Mouse (Mus musculus): ENCODE results near the gene Smim12. TPM values are rescaled to one million over a fixed set of nuclear protein-coding genes. Genes with fewer than 3 reads are reported as not detected.

Smim12 gene
- total and polyA plus RNA-seq, 3 experiments, result 30.9 to 33.6 (median 31.3) TPM

DNA sequence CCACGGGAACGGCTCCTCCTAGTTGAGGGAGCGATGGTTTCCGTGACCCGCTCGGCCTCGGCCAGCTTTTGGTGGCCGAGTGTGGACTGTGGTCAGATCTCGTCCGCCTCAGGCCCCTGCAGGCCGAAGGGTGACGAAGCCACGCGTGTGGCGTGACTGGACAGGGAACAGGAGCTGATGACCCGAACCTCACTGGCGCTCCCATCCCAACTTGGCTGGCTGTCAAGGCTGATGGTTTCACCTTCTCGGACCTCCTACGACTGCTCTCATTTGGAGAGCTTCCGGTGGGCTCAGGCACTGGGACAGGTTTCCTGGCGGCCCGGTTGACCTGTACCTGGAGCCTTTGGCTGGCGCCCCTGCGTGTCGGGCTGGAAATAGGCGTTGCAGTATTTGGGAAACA lies 369 bp downstream of the Smim12 start:
- no peak overlapping the region for H3K27ac ChIP-seq (ENCODE audit: insufficient read depth, low read depth)
- no peaks in the 10 kb centered on the region for H3K9me3 ChIP-seq (replicated peaks; ENCODE audit: low read length)
- peaks cover 10% of the 10 kb centered on the region for H3K79me2 ChIP-seq (replicated peaks; ENCODE audit: control insufficient read depth, extremely low read depth, insufficient read depth, poor library complexity, severe bottlenecking)
- H3K4me2 ChIP-seq (ENCODE audit: insufficient read depth, low read depth, poor library complexity, severe bottlenecking), result peak overlapping the region; percentile 79
- H3K27me3 ChIP-seq (replicated peaks), result peaks cover 23% of the 10 kb centered on the region
- in situ Hi-C loops (cut with MboI; ENCODE audit: low pct_ligation_motif_present, low pct_unique_long_range_greater_than_20kb, low sequenced_read_pairs) (loop anchor here (5.0 to 10.0 kb wide), 2 partner anchors 73 to 169 kb away; partner anchors contain the start of gene Zmym6), dilution Hi-C loops (cut with MboI; ENCODE audit: extremely low pct_ligation_motif_present, extremely low pct_unique_long_range_greater_than_20kb, low sequenced_read_pairs) (no loop called here)
- DNase-seq (ENCODE audit: extremely low read depth), result no peak
- peaks cover 9 to 24% of the 10 kb centered on the region in 2 experiments for H3K4me1 ChIP-seq (ENCODE audit: control insufficient read depth in 1 of 2, insufficient read depth in 2 of 2)
- peak overlapping the region; percentile 72 to 89 (median 88) for H3K4me3 ChIP-seq (replicated peaks in 1 of 3; ENCODE audit: low read depth in 2 of 3, low read length in 2 of 3, poor library complexity in 1 of 3)
- H3K36me3 ChIP-seq (replicated peaks in 1 of 2; ENCODE audit: control insufficient read depth in 1 of 2, insufficient read depth in 1 of 2, low read length in 1 of 2), result peaks cover 12 to 24% of the 10 kb centered on the region in 2 experiments
- H3K9ac ChIP-seq (ENCODE audit: insufficient read depth, low read depth), result peak overlapping the region; percentile 72
- TF ChIP-seq CTCF (conservative IDR thresholded peaks at IDR 0.05 in 1 of 2, IDR thresholded peaks at IDR 0.05 in 1 of 2; ENCODE audit: low read depth in 2 of 2, low read length in 2 of 2), result no peak
- no peak for TF ChIP-seq SMC3 (IDR thresholded peaks at IDR 0.05; ENCODE audit: low read depth, low read length)
- TF ChIP-seq POLR2A (IDR thresholded peaks at IDR 0.05; ENCODE audit: low read depth, low read length), result no peak
- no peak for TF ChIP-seq IRF4 (IDR thresholded peaks at IDR 0.05; ENCODE audit: low read depth, low read length)
- no peak for TF ChIP-seq POLR2AphosphoS2 (IDR thresholded peaks at IDR 0.05; ENCODE audit: low read depth, low read length)
- no peak for TF ChIP-seq E2F4 (IDR thresholded peaks at IDR 0.05; ENCODE audit: insufficient replicate concordance, low read depth, low read length)
- no peak for TF ChIP-seq ZC3H11A (IDR thresholded peaks at IDR 0.05; ENCODE audit: low read depth, low read length)
- TF ChIP-seq MAFK (IDR thresholded peaks at IDR 0.05; ENCODE audit: insufficient replicate concordance, low read length), result no peak
- TF ChIP-seq RCOR1 (conservative IDR thresholded peaks at IDR 0.05; ENCODE audit: low read depth, low read length), result no peak
- no peak for TF ChIP-seq GABPA (IDR thresholded peaks at IDR 0.05; ENCODE audit: insufficient replicate concordance, low read depth, low read length)
- no peak for TF ChIP-seq NRF1 (IDR thresholded peaks at IDR 0.05; ENCODE audit: low read depth, low read length)
- TF ChIP-seq MAX (IDR thresholded peaks at IDR 0.05; ENCODE audit: low read length), result no peak
- TF ChIP-seq ETS1 (conservative IDR thresholded peaks at IDR 0.05; ENCODE audit: low read depth, low read length), result no peak
- TF ChIP-seq TBP (conservative IDR thresholded peaks at IDR 0.05; ENCODE audit: low read depth, low read length), result no peak
- TF ChIP-seq CHD2 (IDR thresholded peaks at IDR 0.05; ENCODE audit: low read length), result no peak
- TF ChIP-seq NELFE (IDR thresholded peaks at IDR 0.05; ENCODE audit: low read depth, low read length), result no peak
- no peak for TF ChIP-seq ZKSCAN1 (IDR thresholded peaks at IDR 0.05; ENCODE audit: borderline replicate concordance, low read depth, low read length)

DNA sequence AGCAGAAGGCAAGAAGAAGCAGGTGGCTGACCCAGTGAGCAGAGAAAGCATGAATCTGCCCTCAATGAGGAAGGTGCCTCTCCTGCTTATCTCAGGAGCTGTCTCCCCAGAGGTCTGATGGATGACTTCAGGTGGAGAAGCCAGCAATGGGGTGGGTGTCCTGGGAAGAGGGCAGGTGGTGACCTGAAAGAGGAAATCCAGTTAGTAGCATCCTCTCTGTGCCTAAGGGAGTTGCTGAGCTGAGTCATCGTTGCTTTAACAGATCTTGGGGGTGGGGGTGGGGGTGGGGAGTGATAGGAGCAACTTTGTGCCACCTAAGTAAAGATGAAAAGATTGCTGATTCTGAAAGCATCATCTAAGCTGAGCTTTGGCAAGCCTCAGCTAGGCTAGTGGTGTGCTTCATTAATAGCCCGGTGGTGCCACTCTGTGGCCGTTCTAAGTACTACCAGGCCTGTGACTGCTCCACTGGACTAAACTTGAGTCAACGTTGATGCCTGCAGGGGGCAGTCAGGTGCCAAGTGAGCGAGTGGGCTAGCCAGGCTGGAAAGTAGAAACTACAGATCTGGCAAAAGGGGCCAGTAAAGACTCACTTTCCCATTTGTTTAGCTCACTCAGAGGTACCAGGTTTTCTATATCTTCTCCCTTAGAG lies 6.2 kb downstream of the Smim12 start:
- no peak overlapping the region for H3K27ac ChIP-seq (ENCODE audit: insufficient read depth, low read depth)
- H3K36me3 ChIP-seq (replicated peaks in 1 of 2; ENCODE audit: control insufficient read depth in 1 of 2, insufficient read depth in 1 of 2, low read length in 1 of 2), result peaks cover 12 to 31% of the 10 kb centered on the region in 2 experiments
- in situ Hi-C loops (cut with MboI; ENCODE audit: low pct_ligation_motif_present, low pct_unique_long_range_greater_than_20kb, low sequenced_read_pairs), result loop anchor here (10.0 kb wide), 1 partner anchor 175 kb away; the partner anchor contains the start of gene Zmym6
- dilution Hi-C loops (cut with MboI; ENCODE audit: extremely low pct_ligation_motif_present, extremely low pct_unique_long_range_greater_than_20kb, low sequenced_read_pairs), result no loop called here
- 0 out of 2 replicates have a peak, but pooled peaks cover 1% of the 10 kb centered on the region for H3K79me2 ChIP-seq (replicated peaks; ENCODE audit: control insufficient read depth, extremely low read depth, insufficient read depth, poor library complexity, severe bottlenecking)
- DNase-seq (ENCODE audit: extremely low read depth), result peak; percentile 93
- no peak overlapping the region for H3K4me3 ChIP-seq (replicated peaks in 1 of 3; ENCODE audit: low read depth in 2 of 3, low read length in 2 of 3, poor library complexity in 1 of 3)
- peaks cover 0 to 15% of the 10 kb centered on the region in 2 experiments; a peak in 2 of 4 replicates for H3K4me1 ChIP-seq (ENCODE audit: control insufficient read depth in 1 of 2, insufficient read depth in 2 of 2)
- no peak overlapping the region for H3K9ac ChIP-seq (ENCODE audit: insufficient read depth, low read depth)
- no peaks in the 10 kb centered on the region for H3K9me3 ChIP-seq (replicated peaks; ENCODE audit: low read length)
- H3K27me3 ChIP-seq (replicated peaks), result peaks cover 2% of the 10 kb centered on the region
- H3K4me2 ChIP-seq (ENCODE audit: insufficient read depth, low read depth, poor library complexity, severe bottlenecking), result no peak overlapping the region
- TF ChIP-seq BHLHE40 (IDR thresholded peaks at IDR 0.05; ENCODE audit: low read depth, low read length) (no peak), POLR2AphosphoS2 (IDR thresholded peaks at IDR 0.05; ENCODE audit: low read depth, low read length) (no peak), MEF2A (IDR thresholded peaks at IDR 0.05; ENCODE audit: borderline replicate concordance, low read depth, low read length) (peak; percentile 46; the same call in 1 of the 2 replicates), MAZ (IDR thresholded peaks at IDR 0.05; ENCODE audit: low read depth, low read length) (0 out of 2 replicates have a peak, but pooled peaks have one; percentile 22), EP300 (IDR thresholded peaks at IDR 0.05; ENCODE audit: low read length) (no peak), RCOR1 (conservative IDR thresholded peaks at IDR 0.05; ENCODE audit: low read depth, low read length) (no peak), USF2 (conservative IDR thresholded peaks at IDR 0.05; ENCODE audit: low read depth, low read length) (no peak), GABPA (IDR thresholded peaks at IDR 0.05; ENCODE audit: insufficient replicate concordance, low read depth, low read length) (no peak), HCFC1 (IDR thresholded peaks at IDR 0.05; ENCODE audit: low read depth, low read length) (no peak), IRF4 (IDR thresholded peaks at IDR 0.05; ENCODE audit: low read depth, low read length) (peak; percentile 34; the same call in 1 of the 2 replicates), UBTF (IDR thresholded peaks at IDR 0.05; ENCODE audit: low read depth, low read length) (no peak), NELFE (IDR thresholded peaks at IDR 0.05; ENCODE audit: low read depth, low read length) (peak; percentile 74; the same call in 1 of the 2 replicates), ETS1 (conservative IDR thresholded peaks at IDR 0.05; ENCODE audit: low read depth, low read length) (no peak), USF1 (IDR thresholded peaks at IDR 0.05; ENCODE audit: low read depth, low read length) (no peak), NRF1 (IDR thresholded peaks at IDR 0.05; ENCODE audit: low read depth, low read length) (no peak), RAD21 (IDR thresholded peaks at IDR 0.05; ENCODE audit: low read depth, low read length) (peak; percentile 86), MAFK (IDR thresholded peaks at IDR 0.05; ENCODE audit: insufficient replicate concordance, low read length) (no peak), ZKSCAN1 (IDR thresholded peaks at IDR 0.05; ENCODE audit: borderline replicate concordance, low read depth, low read length) (no peak), TCF12 (IDR thresholded peaks at IDR 0.05; ENCODE audit: low read depth, low read length) (no peak), POLR2A (IDR thresholded peaks at IDR 0.05; ENCODE audit: low read depth, low read length) (no peak), CTCF (conservative IDR thresholded peaks at IDR 0.05 in 1 of 2, IDR thresholded peaks at IDR 0.05 in 1 of 2; ENCODE audit: low read depth in 2 of 2, low read length in 2 of 2) (peak; percentile 64 to 99), SIN3A (IDR thresholded peaks at IDR 0.05; ENCODE audit: low read length) (no peak), ZNF384 (IDR thresholded peaks at IDR 0.05; ENCODE audit: low read depth, low read length) (no peak)

All from CH12.LX (cell line).